Mouse (Mus musculus) embryonic stem cell, embryonic (primary cell): ENCODE measurements at regions not wholly inside any gene's neighbourhood (a gene's known extent, or its start where the extent isn't known, plus 50 kb on each side); places are given as distances from the start of the nearest gene placed in this dataset.

ENCODE experiments used
- CTCF ChIA-PET, 4 experiments: fragments of 300-600 bp in 2 of 4; fragments of 350-600 bp in 2 of 4; sonication (Branson Sonifier 250); formaldehyde crosslinking; loops; one replicate each; lab custom pipeline; 2022; ENCODE audit warnings: inconsistent platforms in 2 of 4; lab: Charles Lee
- POLR2A ChIA-PET, 4 experiments: fragments of 300-600 bp in 2 of 4; fragments of 350-600 bp in 2 of 4; sonication (Branson Sonifier 250); formaldehyde crosslinking; loops; one replicate each; lab custom pipeline; 2022; ENCODE audit warnings: antibody characterized with exemption in 4 of 4, inconsistent platforms in 1 of 4; lab: Charles Lee

GRCm38 (mm10) chr10:102735207-102735606, 223.2 kb downstream of the Rassf9 start:
- ChIA-PET POLR2A (no interaction called here), CTCF (interaction anchor here in 1 of 4 experiments (1.4 kb wide), 1 partner anchor 10 kb away, joined by 3 read pairs; no protein-coding TSS in a partner anchor)

GRCm38 (mm10) chr10:102732420-102732819, 220.4 kb downstream of the Rassf9 start:
- CTCF ChIA-PET: no interaction called here

DNA sequence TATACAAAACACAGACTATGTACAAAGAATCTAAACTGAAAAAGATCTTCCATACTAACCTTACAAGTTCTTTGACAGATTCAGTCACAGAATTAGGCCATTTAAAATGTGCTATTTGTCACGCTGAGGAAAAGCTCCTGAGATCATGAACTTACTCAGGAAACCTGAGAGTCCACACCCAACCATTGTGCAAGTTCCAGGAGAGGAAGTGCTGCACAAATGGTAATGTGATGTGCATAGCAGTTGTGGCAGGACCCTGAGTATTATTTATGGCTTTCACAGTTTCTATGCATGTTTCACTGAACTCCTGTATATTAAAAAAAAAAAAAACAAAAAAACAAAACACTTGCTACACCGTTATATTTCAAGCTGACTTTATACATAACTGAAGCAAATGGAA, 200.2 kb downstream of the Rassf9 start:
- POLR2A ChIA-PET: no interaction called here
- CTCF ChIA-PET: no interaction called here

More at GRCm38 (mm10) chr10:102732420-102732819, 220.4 kb downstream of the Rassf9 start:
- POLR2A ChIA-PET: no interaction called here

DNA sequence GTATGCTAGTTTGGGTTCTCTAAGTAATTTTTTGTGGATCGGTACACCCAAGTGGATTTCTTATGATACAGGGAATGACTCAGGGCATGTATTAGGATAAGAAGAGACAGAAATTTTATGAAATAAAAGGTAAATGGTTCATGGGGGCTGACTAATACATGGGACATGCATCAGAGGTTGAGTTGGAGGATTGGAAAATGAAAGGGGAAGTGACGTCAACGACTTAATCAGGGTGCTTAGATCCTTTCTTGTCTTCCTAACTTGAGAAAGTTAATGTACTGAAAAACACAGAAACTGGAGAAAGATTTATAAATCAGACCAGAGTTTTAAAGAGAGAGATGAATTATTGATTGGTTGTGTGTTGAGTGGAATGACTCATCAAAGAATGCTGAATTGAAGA, 193.8 kb downstream of the Rassf9 start:
- CTCF ChIA-PET: no interaction called here

DNA sequence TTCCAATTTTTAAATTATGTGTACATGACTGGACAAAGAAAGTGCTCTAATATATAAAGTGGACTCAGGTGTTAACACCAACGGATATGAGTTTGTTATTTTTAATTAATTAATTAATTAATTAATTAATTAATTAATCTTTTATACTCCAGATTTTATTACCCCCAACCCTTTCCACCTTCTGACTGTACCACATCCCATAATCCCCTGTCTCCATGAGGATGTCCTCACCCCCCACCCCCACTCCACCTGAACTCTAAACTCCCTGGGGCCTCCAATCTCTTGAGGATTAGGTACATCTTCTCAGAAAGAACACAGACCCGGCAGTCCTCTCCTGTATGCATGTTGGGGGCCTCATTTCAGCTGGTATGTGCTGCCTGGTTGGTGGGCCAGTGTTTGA, 182.8 kb downstream of the Rassf9 start:
- ChIA-PET POLR2A (no interaction called here), CTCF (no interaction called here)

More for the DNA sequence above, 193.8 kb downstream of the Rassf9 start:
- POLR2A ChIA-PET: no interaction called here

DNA sequence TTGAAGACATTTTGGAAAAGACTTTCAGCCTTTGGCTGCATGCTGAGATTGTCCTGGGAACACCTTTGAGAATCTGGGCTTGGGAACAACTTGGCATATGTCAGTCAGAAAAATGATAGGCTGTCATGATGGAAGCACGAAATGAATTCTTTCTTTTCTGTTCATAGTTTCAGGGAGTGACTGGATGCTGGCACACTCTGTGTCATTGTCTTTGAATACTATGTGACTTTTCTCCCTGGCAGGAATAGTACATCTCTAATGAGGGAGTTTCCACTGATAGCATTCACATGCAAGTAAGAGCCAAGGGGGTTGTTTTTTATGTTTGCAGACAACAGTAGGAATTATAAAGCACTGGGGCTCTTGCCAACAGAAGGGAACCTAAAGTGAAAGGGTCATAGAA, 177.9 kb downstream of the Rassf9 start:
- ChIA-PET CTCF (no interaction called here), POLR2A (no interaction called here)

DNA sequence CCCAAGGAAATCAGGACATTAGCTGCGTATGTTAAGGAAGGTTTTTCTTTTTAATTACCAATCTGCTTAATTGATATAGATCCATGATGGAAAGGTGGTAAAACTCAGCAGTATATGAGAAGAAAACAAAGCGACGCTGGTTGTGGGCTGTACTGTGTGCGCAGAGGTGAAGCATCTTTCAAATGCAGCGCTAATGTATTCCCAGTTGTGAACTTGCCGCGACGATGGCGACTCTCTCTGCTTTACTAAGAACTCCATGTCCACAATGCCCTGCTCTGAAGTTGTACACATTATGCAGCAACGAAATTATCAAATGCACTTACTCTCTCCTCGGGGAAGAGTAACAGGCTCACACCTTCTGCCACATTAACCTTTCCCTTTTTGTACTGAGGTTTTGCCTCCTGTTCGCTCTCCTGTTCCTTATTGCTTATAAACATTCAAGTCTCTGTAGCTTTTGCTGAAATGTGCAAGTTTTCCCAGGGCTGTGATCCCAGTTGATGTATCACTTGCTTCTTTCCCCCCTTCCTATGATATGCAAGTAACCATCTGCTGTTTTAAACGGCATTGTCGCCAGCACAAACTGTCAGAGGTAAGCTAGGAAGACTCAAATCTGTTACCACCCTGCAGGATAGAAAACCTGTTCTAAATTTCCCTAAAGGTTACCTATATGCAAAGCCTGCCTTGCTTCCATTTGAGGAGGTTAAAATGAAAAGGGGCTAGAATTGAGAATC, 174.8 kb downstream of the Rassf9 start:
- ChIA-PET POLR2A (no interaction called here), CTCF (no interaction called here)

GRCm38 (mm10) chr10:102685833-102686434, 173.9 kb downstream of the Rassf9 start:
- POLR2A ChIA-PET: no interaction called here
- CTCF ChIA-PET: no interaction called here

GRCm38 (mm10) chr10:102667359-102667758, 155.3 kb downstream of the Rassf9 start:
- CTCF ChIA-PET: no interaction called here

DNA sequence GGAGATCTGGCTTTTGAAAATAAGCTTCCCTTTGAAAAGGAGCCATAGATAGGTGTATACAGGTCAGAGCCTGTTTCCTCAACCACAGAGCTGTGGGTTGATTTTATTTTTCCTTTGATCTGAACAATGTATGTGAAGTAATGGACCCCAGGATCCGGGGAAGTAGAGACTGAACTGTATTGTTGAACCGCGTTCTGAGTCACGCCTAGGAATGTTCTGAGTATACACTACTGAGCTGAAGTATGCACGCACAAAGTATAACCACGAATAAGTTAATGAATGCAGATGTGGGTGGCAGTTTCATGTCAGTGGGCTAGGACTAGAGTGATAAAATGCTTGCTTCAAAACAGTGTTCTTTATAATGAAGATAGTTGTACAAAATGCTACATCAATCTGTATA, 147.7 kb downstream of the Rassf9 start:
- CTCF ChIA-PET: no interaction called here

More at GRCm38 (mm10) chr10:102667359-102667758, 155.3 kb downstream of the Rassf9 start:
- POLR2A ChIA-PET: no interaction called here

DNA sequence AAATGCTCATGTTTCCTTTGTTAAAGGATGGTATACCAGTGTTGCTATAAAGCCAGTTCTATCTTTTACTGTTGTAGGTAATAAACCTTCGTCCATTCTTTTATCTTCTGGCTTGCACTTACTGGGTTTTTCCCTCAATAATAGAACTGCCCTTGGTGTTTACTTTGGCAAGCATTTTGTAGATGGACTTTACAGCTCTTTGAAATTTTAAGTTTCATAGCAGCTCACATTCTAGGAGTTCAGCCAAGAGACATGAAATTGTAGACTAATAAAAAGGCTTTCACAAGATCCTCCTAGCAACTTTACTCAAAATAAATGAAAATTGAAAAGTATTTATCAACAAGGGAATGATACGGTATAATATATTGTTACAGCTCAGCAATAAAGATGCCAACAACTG, 124.5 kb downstream of the Rassf9 start:
- ChIA-PET POLR2A (no interaction called here), CTCF (no interaction called here)

More for the DNA sequence above, 147.7 kb downstream of the Rassf9 start:
- POLR2A ChIA-PET: no interaction called here

- ChIA-PET CTCF (no interaction called here), POLR2A (no interaction called here)
These were observed 121.4 kb downstream of the Rassf9 start for GRCm38 (mm10) chr10:102633438-102633837.

DNA sequence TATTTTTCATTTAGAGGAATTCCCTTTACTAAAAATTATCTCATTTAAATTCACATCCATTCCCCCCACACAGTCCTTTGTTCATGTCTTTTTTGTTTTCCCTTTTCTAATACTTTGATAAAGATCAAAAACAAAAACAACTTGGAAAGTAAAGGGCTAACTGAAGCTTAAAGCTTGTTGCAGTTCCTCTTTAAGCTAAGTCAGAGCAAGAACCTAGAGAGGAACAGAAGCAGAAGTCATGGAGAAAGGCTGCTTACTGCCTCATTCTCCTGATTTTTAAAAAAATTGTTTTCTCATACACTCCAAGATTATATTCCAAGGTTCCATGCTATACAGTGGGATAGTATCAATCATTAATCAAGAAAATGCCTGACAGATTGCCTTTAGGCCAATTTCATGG, 116.6 kb downstream of the Rassf9 start:
- POLR2A ChIA-PET: no interaction called here
- CTCF ChIA-PET: no interaction called here

DNA sequence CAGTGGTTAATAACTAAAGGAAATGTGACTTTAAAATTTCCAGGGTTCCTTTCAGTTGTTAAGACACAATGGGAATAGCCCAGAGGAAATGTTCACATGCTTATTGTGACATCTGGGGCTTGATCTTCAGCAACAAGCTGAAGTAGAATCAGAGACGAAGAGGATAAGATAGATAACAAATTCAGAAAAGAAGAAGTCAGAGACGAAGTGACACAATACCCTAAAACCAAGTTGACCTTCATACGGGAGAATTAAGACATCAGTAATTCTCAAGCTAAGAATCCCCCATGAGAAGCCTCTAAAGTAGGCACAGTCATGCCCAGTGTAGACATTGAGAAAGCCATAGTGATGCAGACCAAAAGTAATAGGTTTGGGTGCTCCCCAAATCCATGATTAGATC, 111.9 kb downstream of the Rassf9 start:
- CTCF ChIA-PET: no interaction called here
- POLR2A ChIA-PET: no interaction called here

DNA sequence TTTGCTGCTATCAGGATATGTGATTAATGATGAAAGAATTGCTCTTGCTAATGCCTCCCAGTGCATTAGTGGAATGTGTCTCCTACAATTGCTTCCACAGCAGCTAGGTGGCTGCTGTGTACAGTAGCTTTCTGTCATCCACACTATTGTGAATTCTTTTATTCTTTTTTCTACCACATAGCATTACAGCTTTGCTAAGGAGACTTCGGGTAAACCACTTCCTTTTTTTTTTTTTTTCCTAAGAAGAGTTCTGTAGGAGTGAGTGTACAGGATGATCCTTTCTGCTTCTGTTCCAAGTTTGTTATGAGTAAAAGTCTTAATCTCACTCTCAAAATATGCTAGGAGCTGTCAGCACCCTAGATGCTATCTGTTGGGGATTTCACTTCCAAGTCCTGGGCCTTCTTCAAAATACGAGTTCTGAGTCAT, 110.6 kb downstream of the Rassf9 start:
- ChIA-PET CTCF (interaction anchor here in 2 of 4 experiments (0.5 to 0.7 kb wide), 2 partner anchors 66 to 74 kb away, joined by 4 to 8 read pairs; no protein-coding TSS in a partner anchor), POLR2A (interaction anchor here in 1 of 4 experiments (0.6 kb wide), 1 partner anchor 110 kb away, joined by 4 read pairs; no protein-coding TSS in a partner anchor)

DNA sequence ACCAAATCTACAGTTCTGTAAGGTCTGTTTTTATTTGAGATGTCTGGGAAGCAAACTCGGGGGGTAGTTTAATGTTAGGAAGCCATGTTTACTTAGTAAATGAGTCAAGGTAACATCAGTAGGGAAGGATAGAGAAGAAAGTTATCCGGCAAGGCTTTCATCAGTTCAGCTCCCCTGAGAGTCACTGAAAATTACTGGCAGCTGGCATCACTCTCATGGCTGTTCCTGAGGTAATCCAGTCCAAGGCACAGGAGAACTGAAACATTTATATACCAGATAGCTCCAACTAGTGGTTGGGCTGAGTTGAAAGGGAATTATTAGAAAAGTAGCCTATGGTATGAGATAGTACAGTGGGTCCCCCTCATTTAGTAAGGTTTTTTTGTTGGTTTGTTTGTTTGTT, 106.7 kb downstream of the Rassf9 start:
- CTCF ChIA-PET: no interaction called here
- POLR2A ChIA-PET: no interaction called here

- ChIA-PET POLR2A (no interaction called here), CTCF (no interaction called here)
These were observed 104.1 kb downstream of the Rassf9 start for GRCm38 (mm10) chr10:102615962-102616595.
